Mouse (Mus musculus) forebrain, embryonic 10.5 days (tissue): ENCODE results near the gene Gm20708. TPM values are rescaled to one million over a fixed set of nuclear protein-coding genes. Genes with fewer than 3 reads are reported as not detected.

ENCODE experiments used
- DNase-seq: peaks from one replicate; pipeline ENCODE4 v3.0.0-alpha.2; 2017; ENCODE audit warnings: low spot score; ENCODE audit errors: extremely low spot score
- H3K27ac ChIP-seq: fragments of 300-500 bp; sonication (generic); 2 replicates; pipeline ENCODE4 v1.5.1; 2016; ENCODE audit warnings: mild to moderate bottlenecking
- H3K27me3 ChIP-seq: fragments of 300-500 bp; sonication (generic); 2 replicates; pipeline ENCODE4 v1.6.1; 2016; ENCODE audit warnings: mild to moderate bottlenecking; ENCODE audit not compliant: poor library complexity, severe bottlenecking
- H3K36me3 ChIP-seq: fragments of 300-500 bp; sonication (generic); replicated peaks from 2 replicates; pipeline ENCODE4 v1.6.1; 2016; ENCODE audit warnings: mild to moderate bottlenecking, moderate library complexity
- H3K4me1 ChIP-seq: fragments of 300-500 bp; sonication (generic); 2 replicates; pipeline ENCODE4 v1.6.1; 2016
- H3K4me3 ChIP-seq: fragments of 300-500 bp; sonication (generic); 2 replicates; pipeline ENCODE4 v1.5.1; 2016; ENCODE audit warnings: mild to moderate bottlenecking, moderate library complexity
- H3K9me3 ChIP-seq: fragments of 300-500 bp; sonication (generic); 2 replicates; pipeline ENCODE4 v1.6.1; 2016; ENCODE audit warnings: mild to moderate bottlenecking, moderate library complexity
- WGBS: fragments of 180-500 bp; shearing (Covaris S2); methylation state at CpG from one replicate; pipeline ENCODE4 v1.1.7; 2016; 5-methylcytosine and 5-hydroxymethylcytosine counted together
- polyA plus RNA-seq: library from polyadenylated mRNA; unstranded; fragments of >200 nt; fragmentation: Nextera tagmentation; extraction: Ambion mirVana; gene quantifications from 2 replicates; pipeline ENCODE4 v1.2.1, GENCODE M21; 2016

The Gm20708 gene
- polyA plus RNA-seq, 1 experiment from 2014 or later = 0.58 TPM

DNA sequence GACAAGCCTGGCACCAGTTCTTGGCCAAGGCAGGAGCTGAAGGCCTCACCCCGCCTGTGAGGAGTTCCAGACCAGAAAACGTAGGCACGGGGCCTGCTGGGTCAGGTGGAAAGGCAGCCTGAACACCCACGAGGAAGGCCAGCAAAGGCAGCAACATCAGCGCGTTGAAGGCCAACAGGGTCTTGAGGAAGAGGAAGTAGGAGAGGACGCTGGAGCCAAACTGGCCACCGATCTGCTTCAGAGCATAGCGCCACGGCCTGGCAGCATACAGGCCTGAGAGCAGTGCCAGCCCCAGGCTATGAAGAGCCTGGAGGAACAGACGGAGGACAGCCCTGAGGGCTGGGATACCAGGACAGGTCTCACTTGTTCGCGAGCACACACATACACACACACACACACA lies 33.9 kb upstream of the Gm20708 start:
- DNase-seq = no peak
- Histone ChIP-seq H3K9me3 (no peaks in the 10 kb centered on the region), H3K27ac (no peak overlapping the region), H3K27me3 (peaks cover 27% of the 10 kb centered on the region), H3K36me3 (peaks cover 20% of the 10 kb centered on the region; the same call in 1 of the 2 replicates), H3K4me1 (peaks cover 32% of the 10 kb centered on the region), H3K4me3 (no peak overlapping the region)
- WGBS = 95% methylated on average over 11 of the region's 13 CpGs

DNA sequence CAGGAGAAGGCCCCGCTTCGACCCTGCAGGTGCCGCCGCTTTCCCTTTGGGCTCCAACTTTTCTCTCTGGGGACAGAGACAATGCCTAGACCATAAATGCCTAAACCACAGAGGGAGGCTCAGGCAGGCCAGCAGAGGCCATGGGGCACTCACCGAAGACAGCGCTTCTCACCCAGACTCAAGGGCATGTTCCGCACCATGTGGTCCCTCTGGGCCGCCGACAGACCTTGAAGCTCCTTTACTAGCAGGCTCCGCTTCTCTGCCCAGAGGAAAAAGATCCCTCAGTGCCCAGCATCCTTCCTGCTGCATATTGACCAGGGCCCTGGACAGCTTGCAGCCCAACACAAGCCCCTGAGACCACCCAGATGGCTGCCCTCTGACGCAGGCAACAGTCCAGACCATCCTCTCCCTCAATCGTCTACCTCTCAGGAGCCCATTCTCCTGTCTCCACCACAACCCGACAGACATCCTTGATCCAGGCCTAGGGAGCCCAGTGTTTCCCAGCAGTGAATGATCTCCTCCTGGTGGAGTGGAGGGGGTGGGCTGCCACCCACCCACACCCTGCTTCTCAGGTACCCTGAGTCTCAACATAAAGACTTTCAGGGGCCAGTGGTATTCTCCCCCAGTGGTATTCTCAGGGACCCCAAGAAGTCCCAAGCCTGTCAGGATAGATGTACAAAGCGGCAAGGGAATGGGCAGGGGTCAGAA lies 33.2 kb upstream of the Gm20708 start:
- peaks cover 20% of the 10 kb centered on the region; the same call in 1 of the 2 replicates for H3K36me3 ChIP-seq
- no peak for DNase-seq
- WGBS = 92% methylated on average over 14 of the region's 14 CpGs
- H3K4me1 ChIP-seq = peaks cover 39% of the 10 kb centered on the region
- no peak overlapping the region for H3K27ac ChIP-seq
- no peak overlapping the region for H3K4me3 ChIP-seq
- H3K27me3 ChIP-seq = peaks cover 34% of the 10 kb centered on the region
- H3K9me3 ChIP-seq = no peaks in the 10 kb centered on the region

DNA sequence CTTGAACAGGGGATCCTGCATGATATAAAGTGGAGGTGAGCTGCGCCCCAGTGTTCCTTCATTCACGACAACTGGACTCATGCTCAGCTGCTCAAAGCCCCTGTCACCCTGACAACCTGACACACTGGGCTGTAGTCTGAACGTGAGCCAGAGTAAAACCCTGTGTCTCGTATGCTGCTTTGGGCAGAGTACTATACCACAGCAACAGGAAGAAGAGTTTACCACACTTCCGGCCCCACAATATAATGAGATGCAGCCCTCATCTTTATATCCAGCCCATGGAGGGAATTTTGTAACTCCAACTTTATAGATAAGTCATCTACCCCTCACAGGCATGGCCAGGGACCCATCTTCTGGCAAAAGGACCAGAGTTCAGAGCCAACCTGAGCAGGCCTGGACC lies 32.4 kb upstream of the Gm20708 start:
- 88% methylated on average over 5 of the region's 5 CpGs for WGBS

DNA sequence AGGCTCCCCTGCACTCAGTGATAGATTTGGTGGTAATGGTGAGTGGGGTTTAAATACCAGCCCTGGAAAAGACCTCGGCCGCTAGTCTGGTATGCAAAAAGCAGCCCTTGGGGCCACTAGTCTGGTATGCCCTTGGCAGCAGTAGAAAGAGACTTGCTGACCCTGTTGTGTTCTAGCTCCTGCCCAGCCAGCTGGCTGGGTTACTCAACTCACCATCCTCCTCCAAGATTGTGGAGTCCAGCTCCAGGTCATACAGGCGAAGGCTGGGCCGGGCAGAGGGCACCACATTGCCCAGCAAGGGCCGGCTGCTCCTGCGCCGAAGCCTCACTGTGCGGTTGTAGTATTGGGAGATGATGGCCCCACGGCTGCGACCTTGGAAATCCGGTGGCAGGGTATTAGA lies 31.4 kb upstream of the Gm20708 start:
- WGBS = 95% methylated on average over 11 of the region's 11 CpGs
- no peak overlapping the region for H3K27ac ChIP-seq
- H3K36me3 ChIP-seq = peaks cover 13% of the 10 kb centered on the region; the same call in 1 of the 2 replicates
- peaks cover 52% of the 10 kb centered on the region for H3K27me3 ChIP-seq
- no peaks in the 10 kb centered on the region for H3K9me3 ChIP-seq
- H3K4me3 ChIP-seq = no peak overlapping the region
- peaks cover 57% of the 10 kb centered on the region for H3K4me1 ChIP-seq
- DNase-seq = no peak

More for the DNA sequence above, 32.4 kb upstream of the Gm20708 start:
- Histone ChIP-seq H3K27me3 (peaks cover 43% of the 10 kb centered on the region), H3K4me3 (no peak overlapping the region), H3K27ac (no peak overlapping the region), H3K9me3 (no peaks in the 10 kb centered on the region), H3K36me3 (peaks cover 15% of the 10 kb centered on the region; the same call in 1 of the 2 replicates), H3K4me1 (peaks cover 48% of the 10 kb centered on the region)
- DNase-seq = no peak

- WGBS = 67% methylated on average over 12 of the region's 12 CpGs
- H3K27me3 ChIP-seq = peaks cover 61% of the 10 kb centered on the region
- DNase-seq = no peak
- peak overlapping the region; percentile 55 for H3K4me3 ChIP-seq
- peak overlapping the region; percentile 84 for H3K27ac ChIP-seq
- H3K9me3 ChIP-seq = no peaks in the 10 kb centered on the region
- H3K36me3 ChIP-seq = peaks cover 9% of the 10 kb centered on the region; the same call in 1 of the 2 replicates
- H3K4me1 ChIP-seq = peaks cover 65% of the 10 kb centered on the region
These were observed 30.5 kb upstream of the Gm20708 start for GRCm38 (mm10) chr11:117778851-117779433.

GRCm38 (mm10) chr11:117779434-117780198 lies 29.9 kb upstream of the Gm20708 start:
- WGBS = 4% methylated on average over 38 of the region's 38 CpGs
- no peaks in the 10 kb centered on the region for H3K9me3 ChIP-seq
- DNase-seq = peak; percentile 61
- peaks cover 68% of the 10 kb centered on the region for H3K27me3 ChIP-seq
- 0 out of 2 replicates have a peak, but pooled peaks cover 7% of the 10 kb centered on the region for H3K36me3 ChIP-seq
- peak overlapping the region; percentile 84 for H3K27ac ChIP-seq
- H3K4me1 ChIP-seq = peaks cover 65% of the 10 kb centered on the region
- H3K4me3 ChIP-seq = peak overlapping the region; percentile 55

- 2% methylated on average over 17 of the region's 17 CpGs for WGBS
- Histone ChIP-seq H3K4me3 (peak overlapping the region; percentile 55), H3K27ac (peak overlapping the region; percentile 84), H3K27me3 (peaks cover 73% of the 10 kb centered on the region), H3K36me3 (0 out of 2 replicates have a peak, but pooled peaks cover 2% of the 10 kb centered on the region), H3K4me1 (peaks cover 65% of the 10 kb centered on the region), H3K9me3 (no peaks in the 10 kb centered on the region)
- DNase-seq = peak; percentile 28
These were observed 29.3 kb upstream of the Gm20708 start for GRCm38 (mm10) chr11:117780199-117780515.

DNA sequence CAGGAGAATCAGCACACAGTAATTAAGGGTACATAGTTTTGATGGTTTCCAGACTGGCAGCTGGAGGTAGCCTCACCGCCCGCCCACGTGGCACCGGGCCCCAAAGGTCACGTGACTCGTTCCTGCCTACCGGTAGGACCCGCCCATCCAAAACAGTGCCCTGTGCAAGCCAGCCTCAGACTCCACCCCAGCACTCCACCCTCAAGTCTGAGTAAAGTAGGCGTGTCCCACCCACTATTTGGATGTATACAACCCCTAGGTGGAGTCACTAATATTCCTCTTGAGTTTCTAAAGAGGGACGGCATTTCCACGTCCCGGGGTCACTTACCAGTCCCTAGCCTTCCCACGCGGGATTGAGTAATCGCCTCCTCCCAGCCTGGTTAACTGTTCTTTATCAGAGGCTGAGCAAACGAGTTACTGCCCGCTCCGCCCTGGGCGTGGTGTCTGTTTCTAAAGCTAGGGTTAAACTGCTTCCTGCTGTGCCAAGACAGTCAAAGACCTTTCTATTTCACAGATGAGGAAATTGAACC lies 28.8 kb upstream of the Gm20708 start:
- Histone ChIP-seq H3K9me3 (no peaks in the 10 kb centered on the region), H3K4me1 (peaks cover 65% of the 10 kb centered on the region), H3K4me3 (peak overlapping the region; percentile 55), H3K36me3 (0 out of 2 replicates have a peak, but pooled peaks cover 2% of the 10 kb centered on the region), H3K27me3 (peaks cover 78% of the 10 kb centered on the region), H3K27ac (peak overlapping the region; percentile 84)
- 2% methylated on average over 19 of the region's 19 CpGs for WGBS
- peak; percentile 71 for DNase-seq

- peaks cover 81% of the 10 kb centered on the region for H3K27me3 ChIP-seq
- 25% methylated on average over 18 of the region's 18 CpGs for WGBS
- peaks cover 68% of the 10 kb centered on the region for H3K4me1 ChIP-seq
- no peak for DNase-seq
- H3K4me3 ChIP-seq = peak overlapping the region; percentile 55
- no peaks in the 10 kb centered on the region for H3K9me3 ChIP-seq
- 0 out of 2 replicates have a peak, but pooled peaks cover 2% of the 10 kb centered on the region for H3K36me3 ChIP-seq
- H3K27ac ChIP-seq = peak overlapping the region; percentile 84
These were observed 28.2 kb upstream of the Gm20708 start for GRCm38 (mm10) chr11:117781199-117781821.

DNA sequence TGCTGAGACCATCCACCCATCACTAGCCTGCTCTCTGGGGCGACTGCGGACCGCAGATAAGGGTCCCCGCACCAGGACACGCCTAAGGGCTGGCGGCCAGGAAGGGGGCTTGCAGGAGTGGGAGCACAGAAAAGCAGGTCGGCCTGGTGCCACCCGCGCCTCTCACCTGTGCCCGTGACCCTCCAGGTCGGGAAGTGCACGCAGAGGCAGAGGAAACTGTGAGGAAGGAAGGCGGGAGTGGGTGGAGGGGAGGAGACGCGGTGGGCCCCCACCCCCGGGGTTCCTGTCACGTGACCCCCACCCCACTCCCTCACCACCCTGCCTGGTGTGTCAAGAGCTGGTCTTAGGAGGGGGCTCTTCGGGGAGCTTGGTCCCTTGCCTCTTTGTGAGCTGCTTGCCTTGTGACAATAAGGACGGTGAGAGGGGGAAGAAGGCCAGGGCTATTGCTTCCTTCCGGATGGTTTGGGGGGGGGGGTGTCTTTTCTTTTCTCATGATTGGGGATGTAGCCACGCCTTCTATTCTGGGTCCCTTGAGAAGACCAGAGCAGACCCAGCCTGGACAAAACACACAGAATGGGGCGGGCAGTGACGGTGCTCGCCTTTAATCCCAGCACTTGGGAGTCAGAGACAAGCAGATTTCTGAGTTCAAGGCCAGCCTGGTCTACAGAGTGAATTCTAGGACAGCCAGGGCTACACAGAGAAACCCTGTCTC lies 27.3 kb upstream of the Gm20708 start, which contains the start of the genes Tmc8 and Tmc6:
TSS of gene Tmc8 (plus strand) at position 84 of the 712 bp plus-strand sequence.
TSS of gene Tmc6 (minus strand) at position 206 of the 712 bp plus-strand sequence.
- no peak for DNase-seq
- Histone ChIP-seq H3K27ac (peak within 1 kb of the TSS; percentile 84), H3K9me3 (no peaks in the 10 kb centered on the region), H3K4me3 (peak within 1 kb of the TSS; percentile 55), H3K4me1 (peaks cover 71% of the 10 kb centered on the region), H3K36me3 (0 out of 2 replicates have a peak, but pooled peaks cover 2% of the 10 kb centered on the region), H3K27me3 (peaks cover 81% of the 10 kb centered on the region)
- 38% methylated on average over 24 of the region's 24 CpGs for WGBS

DNA sequence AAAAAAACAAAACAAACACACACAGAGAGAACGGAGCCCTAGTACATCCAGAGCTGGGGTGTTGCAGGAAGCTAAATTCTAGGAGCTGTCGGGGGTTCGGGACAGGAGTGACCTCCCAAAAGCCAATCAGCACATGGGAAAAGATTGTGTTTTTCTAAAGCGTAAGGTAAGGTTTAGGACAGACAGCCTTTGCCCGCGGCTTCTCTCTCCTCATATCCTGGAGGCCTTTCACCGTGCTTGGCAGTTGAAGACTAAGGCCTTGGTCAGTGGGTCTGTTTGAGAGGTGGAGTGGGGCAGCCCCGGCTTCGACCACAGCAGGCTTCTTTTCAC lies 26.8 kb upstream of the Gm20708 start:
- peaks cover 68% of the 10 kb centered on the region for H3K4me1 ChIP-seq
- H3K9me3 ChIP-seq = no peaks in the 10 kb centered on the region
- 50% methylated on average over 9 of the region's 9 CpGs for WGBS
- peaks cover 81% of the 10 kb centered on the region for H3K27me3 ChIP-seq
- DNase-seq = no peak
- peak overlapping the region; percentile 55 for H3K4me3 ChIP-seq
- peak overlapping the region; percentile 84 for H3K27ac ChIP-seq
- 0 out of 2 replicates have a peak, but pooled peaks cover 2% of the 10 kb centered on the region for H3K36me3 ChIP-seq
